Mouse (Mus musculus) CH12.LX (cell line): Measurements from ENCODE around the gene Txk.

Experiments used
- BHLHE40 ChIP-seq: IDR thresholded peaks from 2 replicates; pipeline ENCODE4 v1.6.1; 2011; ENCODE audit warnings: mild to moderate bottlenecking, low read depth, low read length, improper control_type of control experiment
- CTCF ChIP-seq, 2 experiments: IDR thresholded peaks in 1 of 2; conservative IDR thresholded peaks in 1 of 2; 2 replicates each; pipeline ENCODE4 v1.5.1; 2011 to 2012; ENCODE audit warnings: low read depth in 2 of 2, low read length in 2 of 2, improper control_type of control experiment in 1 of 2, inconsistent platforms in 1 of 2, mild to moderate bottlenecking in 1 of 2, moderate library complexity in 1 of 2
- ELF1 ChIP-seq: IDR thresholded peaks from 2 replicates; pipeline ENCODE4 v1.6.1; 2014; ENCODE audit warnings: low read depth, mild to moderate bottlenecking, inconsistent platforms, low read length, improper control_type of control experiment
- EP300 ChIP-seq: IDR thresholded peaks from 2 replicates; pipeline ENCODE4 v1.6.1; 2011; ENCODE audit warnings: low read length, improper control_type of control experiment
- HCFC1 ChIP-seq: IDR thresholded peaks from 2 replicates; pipeline ENCODE4 v1.6.1; 2012; ENCODE audit warnings: low read depth, mild to moderate bottlenecking, inconsistent platforms, low read length, improper control_type of control experiment
- KAT2A ChIP-seq: IDR thresholded peaks from 2 replicates; pipeline ENCODE4 v1.6.1; 2012; ENCODE audit warnings: low read length, improper control_type of control experiment, inconsistent platforms; ENCODE audit not compliant: insufficient replicate concordance
- POLR2A ChIP-seq: IDR thresholded peaks from 2 replicates; pipeline ENCODE4 v1.6.1; 2011; ENCODE audit warnings: low read depth, mild to moderate bottlenecking, improper control_type of control experiment, low read length
- RAD21 ChIP-seq: IDR thresholded peaks from 2 replicates; pipeline ENCODE4 v1.6.1; 2011; ENCODE audit warnings: low read depth, mild to moderate bottlenecking, low read length, improper control_type of control experiment, moderate library complexity
- USF1 ChIP-seq: IDR thresholded peaks from 2 replicates; pipeline ENCODE4 v1.6.1; 2014; ENCODE audit warnings: low read depth, mild to moderate bottlenecking, inconsistent platforms, low read length, improper control_type of control experiment
- ZC3H11A ChIP-seq: IDR thresholded peaks from 2 replicates; pipeline ENCODE4 v1.6.1; 2012; ENCODE audit warnings: low read depth, mild to moderate bottlenecking, inconsistent platforms, low read length, improper control_type of control experiment

GRCm38 (mm10) chr5:72750226-72750625, 2.4 kb downstream of the Txk start:
- TF ChIP-seq BHLHE40 = no peak
- TF ChIP-seq RAD21 = no peak
- TF ChIP-seq POLR2A = no peak
- no peak for TF ChIP-seq ZC3H11A
- no peak for TF ChIP-seq KAT2A
- TF ChIP-seq USF1 = no peak
- no peak for TF ChIP-seq CTCF (conservative IDR thresholded peaks at IDR 0.05 in 1 of 2, IDR thresholded peaks at IDR 0.05 in 1 of 2; ENCODE audit: low read depth in 2 of 2, low read length in 2 of 2)
- TF ChIP-seq ELF1 = no peak
- TF ChIP-seq EP300 = no peak
- no peak for TF ChIP-seq HCFC1
